Mouse (Mus musculus) CD8-positive naive resting alpha-beta T cell, adult 2 months (primary cell): ENCODE measurements around the gene Gm29049.
"Not testable (repeated sequence)": the region's sequence is repeated elsewhere in the genome, so short reads cannot be mapped to it uniquely, and the experiment has no call there.

Source experiments
- DNase-seq, 2 experiments: peaks; one replicate each; pipeline ENCODE4 v3.0.0; 2022; ENCODE audit warnings: low read depth in 2 of 2, low spot score in 2 of 2

The Gm29049 gene

DNA sequence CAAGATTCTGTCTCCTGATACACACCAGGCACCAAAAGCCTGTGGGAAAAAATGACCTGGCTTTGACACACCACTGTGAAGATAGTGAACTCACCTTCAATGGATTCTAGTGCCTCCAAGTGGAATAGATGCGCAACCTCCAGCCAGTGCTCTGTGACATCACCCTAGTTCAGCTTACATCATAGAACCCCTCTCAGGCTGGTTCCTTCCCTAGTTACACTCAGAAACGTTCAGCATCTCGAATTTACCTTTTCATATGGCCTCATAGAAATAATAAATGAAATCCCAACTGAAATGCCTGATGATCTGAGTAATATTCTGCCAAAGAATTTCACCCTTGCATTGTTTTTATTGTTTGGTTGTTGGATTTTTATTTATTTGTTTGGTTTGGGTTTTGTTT is at the start of gene Gm29049:
Gm29049 (minus strand) TSS at position 101 of the 400 bp plus-strand sequence.
- DNase-seq, result not testable (repeated sequence)
